Mouse (Mus musculus) gastrocnemius, postnatal 10 days (tissue): Measurements from ENCODE around the gene Vmn1r183. TPM values are rescaled to one million over a fixed set of nuclear protein-coding genes. Genes with fewer than 3 reads are reported as not detected.
A peak's percentile ranks its signal among the peaks of the same experiment; 100 is the strongest.
"Not testable (repeated sequence)": the region's sequence is repeated elsewhere in the genome, so short reads cannot be mapped to it uniquely, and the experiment has no call there.

Experiments
- DNase-seq: peaks from one replicate; pipeline ENCODE4 v3.0.0; 2021; ENCODE audit warnings: mixed read lengths
- long read RNA-seq, 2 experiments: library from polyadenylated mRNA; stranded (forward); transcript quantifications; one replicate each; pipeline ENCODE4 v2.0.0; 2021
- total RNA-seq, 2 experiments: library from RNA; stranded (reverse); gene quantifications; 2 replicates each; pipeline ENCODE4 v1.2.3; 2021

Vmn1r183 gene
- not detected for total RNA-seq
- long read RNA-seq, experiment 1 = 0 reads
- long read RNA-seq, experiment 2 = 0 reads

GRCm38 (mm10) chr7:24052660-24053304 lies at the start of gene Vmn1r183:
Gene Vmn1r183 (plus strand): TSS chr7:24053254.
- DNase-seq = no peak

GRCm38 (mm10) chr7:24074424-24074823 lies 21.4 kb downstream of the Vmn1r183 start:
- not testable (repeated sequence) for DNase-seq

- peak; percentile 91 for DNase-seq
These were observed 28.8 kb downstream of the Vmn1r183 start, which contains the start of gene Zfp180 for GRCm38 (mm10) chr7:24081634-24082431. Gene Zfp180 (plus strand): TSS chr7:24081924.

DNA sequence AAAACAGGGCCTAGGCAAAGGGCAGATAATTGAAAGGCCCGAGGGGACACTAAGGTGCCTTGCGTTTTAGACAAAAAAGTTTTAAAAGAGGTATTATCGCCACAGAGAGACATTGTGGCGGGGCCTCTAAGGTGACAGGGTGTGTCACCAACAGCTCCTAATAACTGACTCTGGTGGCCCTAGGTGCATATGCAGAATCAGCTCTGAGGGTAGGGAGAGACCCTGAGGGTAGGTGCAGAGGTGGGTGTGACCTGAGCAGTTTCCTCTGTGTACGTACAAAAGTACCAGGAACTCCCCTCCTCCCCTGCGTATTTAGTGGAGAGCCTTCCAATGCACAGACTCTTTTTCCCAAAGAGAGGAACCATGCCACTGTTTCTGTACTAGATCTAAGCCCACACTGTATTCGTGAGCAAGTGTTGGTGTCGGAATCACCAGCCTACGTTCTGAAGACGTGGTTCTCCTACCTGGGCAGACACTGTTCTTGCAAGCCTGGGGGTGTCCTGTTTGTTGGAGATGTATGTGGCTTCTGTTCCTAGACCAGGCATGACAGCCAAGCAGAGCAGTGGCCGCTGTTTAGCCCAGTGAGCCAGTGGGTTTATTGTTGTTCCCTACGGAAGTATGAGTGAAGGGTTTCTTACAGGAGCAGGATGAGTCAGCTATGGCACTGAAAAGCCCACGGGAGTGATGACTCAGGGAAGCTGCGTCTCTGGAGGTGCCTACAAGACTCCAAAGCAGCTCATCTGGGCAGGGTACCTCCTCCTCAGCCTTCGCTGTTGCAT lies 29.6 kb downstream of the Vmn1r183 start:
- no peak for DNase-seq

DNA sequence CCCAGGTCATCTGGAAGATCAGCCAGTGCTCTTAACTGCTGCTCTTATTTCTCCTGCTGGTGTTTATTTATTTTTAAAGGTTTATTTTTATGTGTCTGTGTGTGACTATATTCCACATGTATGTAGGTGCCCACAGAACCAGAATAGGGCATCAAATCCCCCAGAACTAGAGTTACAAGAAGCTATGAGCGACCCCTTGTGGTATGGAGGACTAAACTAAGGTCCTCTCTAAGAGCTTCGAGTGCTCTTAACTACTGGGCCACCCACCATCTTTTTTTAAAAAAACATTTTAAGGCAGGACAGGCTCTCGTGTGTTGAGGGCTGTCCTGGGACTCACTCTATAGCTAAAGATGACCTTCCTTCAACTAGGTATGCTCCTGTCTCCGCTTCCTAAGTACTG lies 33.8 kb downstream of the Vmn1r183 start:
- DNase-seq = no peak

- DNase-seq = no peak
These were observed 34.6 kb downstream of the Vmn1r183 start for GRCm38 (mm10) chr7:24087485-24088125.

DNA sequence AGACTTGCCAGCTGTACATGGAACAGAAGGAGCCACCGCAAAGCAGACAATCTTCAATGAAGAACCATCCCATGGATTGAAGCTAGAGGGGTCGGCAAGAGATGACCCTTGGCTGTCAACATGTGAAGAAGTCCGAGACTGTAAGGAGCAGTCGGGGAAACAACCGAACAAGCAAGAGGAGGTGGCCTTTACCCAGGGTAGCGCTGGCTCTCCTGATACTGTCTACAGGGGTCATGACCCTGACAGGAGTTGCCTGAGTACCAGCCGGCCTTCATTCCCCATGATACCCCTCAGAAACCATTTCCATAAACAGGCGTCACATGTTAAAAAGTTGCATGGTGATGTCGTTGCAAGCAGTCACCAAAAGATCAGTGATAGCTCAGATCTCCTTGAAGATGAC lies 51.3 kb downstream of the Vmn1r183 start:
- no peak for DNase-seq

- DNase-seq = no peak
These were observed 52.2 kb downstream of the Vmn1r183 start for GRCm38 (mm10) chr7:24105144-24105703.

DNA sequence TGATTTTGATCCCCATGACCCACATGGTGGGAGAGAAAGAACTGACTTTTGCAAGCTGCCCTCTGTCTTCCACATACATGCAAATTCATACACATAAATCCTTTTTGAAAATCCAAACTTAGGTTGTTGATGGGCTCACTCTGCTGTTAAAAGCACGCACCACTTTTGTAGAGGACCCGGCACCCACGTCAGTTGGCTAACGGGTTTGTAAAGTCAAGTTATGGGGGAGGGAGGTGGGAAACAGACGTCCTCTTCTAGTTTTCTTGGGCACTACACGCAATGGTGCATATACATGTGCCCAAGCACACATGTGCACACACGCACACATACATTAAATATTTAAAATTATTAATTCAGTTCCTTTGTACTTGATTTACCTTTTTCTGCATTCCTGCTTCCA lies 57.8 kb downstream of the Vmn1r183 start:
- DNase-seq = no peak

DNA sequence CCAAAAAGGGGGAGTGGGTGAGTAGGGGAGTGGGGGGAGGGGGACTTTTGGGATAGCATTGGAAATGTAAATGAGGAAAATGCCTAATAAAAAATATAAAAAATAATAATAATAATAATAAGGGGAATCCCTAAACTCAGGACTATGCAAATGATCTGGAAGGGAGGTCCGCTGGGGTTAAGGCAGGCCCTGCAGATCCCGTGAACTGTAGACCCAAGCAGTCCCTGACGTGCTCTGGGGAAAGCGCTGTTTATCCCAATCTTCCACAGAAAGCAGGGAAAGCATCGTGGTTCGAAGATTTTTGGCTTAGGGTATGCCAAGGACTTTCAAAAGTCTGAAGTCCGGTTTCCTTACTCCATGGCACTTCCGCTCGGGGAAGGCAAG lies 58.7 kb downstream of the Vmn1r183 start:
- no peak for DNase-seq

- DNase-seq = peak; percentile 59
These were observed 59.3 kb downstream of the Vmn1r183 start, which contains the start of gene Zfp112 for GRCm38 (mm10) chr7:24112156-24112856. Gene Zfp112 (plus strand): TSS chr7:24112314.

- DNase-seq = peak; percentile 28
These were observed 59.9 kb downstream of the Vmn1r183 start for GRCm38 (mm10) chr7:24113001-24113400.

Other genes starting within 250 kb of the Vmn1r183 start
- not detected for gene Vmn1r175, start 242.6 kb upstream of the Vmn1r183 start, total RNA-seq
- not detected for gene Vmn1r176, start 215.9 kb upstream of the Vmn1r183 start, total RNA-seq
- gene Vmn1r177, start 186.8 kb upstream of the Vmn1r183 start, total RNA-seq = not detected
- gene Vmn1r178, start 161.2 kb upstream of the Vmn1r183 start, total RNA-seq = not detected
- not detected for gene Vmn1r179, start 126.3 kb upstream of the Vmn1r183 start, total RNA-seq
- gene Vmn1r180, start 102.6 kb upstream of the Vmn1r183 start, total RNA-seq = not detected
- gene Vmn1r181, start 78.6 kb upstream of the Vmn1r183 start, total RNA-seq = not detected
- not detected for gene V1rd19, start 51.6 kb upstream of the Vmn1r183 start, total RNA-seq
- gene Zfp180, start 28.7 kb downstream of the Vmn1r183 start, total RNA-seq = 1 to 10 TPM; 6.4 to 7.0 TPM
- gene Zfp112, start 59.1 kb downstream of the Vmn1r183 start, total RNA-seq = 1 to 10 TPM; 2.8 to 4.1 TPM
- 1 to 10 TPM; 5.1 to 7.5 TPM for gene Zfp235, start 80.9 kb downstream of the Vmn1r183 start, total RNA-seq
- gene Zfp114, start 121.8 kb downstream of the Vmn1r183 start, total RNA-seq = under 1 TPM; 0.26 to 0.81 TPM
- 1 to 10 TPM; 5.0 to 6.7 TPM for gene Zfp111, start 158.2 kb downstream of the Vmn1r183 start, total RNA-seq
- 1 to 10 TPM; 1.6 to 2.4 TPM for gene Zfp109, start 184.3 kb downstream of the Vmn1r183 start, total RNA-seq
- gene Zfp108, start 201.5 kb downstream of the Vmn1r183 start, total RNA-seq = 1 to 10 TPM; 1.5 to 1.6 TPM
- 1 to 10 TPM; 2.9 to 4.2 TPM for gene Zfp93, start 217.2 kb downstream of the Vmn1r183 start, total RNA-seq
- gene Zfp61, start 248.0 kb downstream of the Vmn1r183 start, total RNA-seq = 1 to 10 TPM; 4.2 to 5.6 TPM